Mouse (Mus musculus): Measurements from ENCODE around the gene Ncdn.

Ncdn gene

GRCm38 (mm10) chr4:126752024-126752607 lies 1.1 kb downstream of the Ncdn start:
- DNase-seq = no peak

GRCm38 (mm10) chr4:126751556-126752023 lies 1.6 kb downstream of the Ncdn start:
- no peak for DNase-seq

- DNase-seq = no peak
Measured at GRCm38 (mm10) chr4:126750863-126751555, 2.2 kb downstream of the Ncdn start.

- DNase-seq = no peak
Measured at GRCm38 (mm10) chr4:126750046-126750683, 3.1 kb downstream of the Ncdn start.

GRCm38 (mm10) chr4:126749553-126749952 lies 3.7 kb downstream of the Ncdn start:
- DNase-seq = no peak

GRCm38 (mm10) chr4:126748381-126748780 lies 4.9 kb downstream of the Ncdn start:
- no peak for DNase-seq

GRCm38 (mm10) chr4:126746194-126746840 lies 6.9 kb downstream of the Ncdn start:
- no peak for DNase-seq

GRCm38 (mm10) chr4:126745506-126746193 lies 7.6 kb downstream of the Ncdn start:
- DNase-seq = peak; percentile 83

- no peak for DNase-seq
Measured at GRCm38 (mm10) chr4:126744831-126745230, 8.4 kb downstream of the Ncdn start.

- DNase-seq = no peak
Measured at GRCm38 (mm10) chr4:126743713-126744112, 9.5 kb downstream of the Ncdn start.

GRCm38 (mm10) chr4:126742976-126743375 lies 10.3 kb downstream of the Ncdn start:
- DNase-seq = no peak

- peak; percentile 87 for DNase-seq
Measured at GRCm38 (mm10) chr4:126741448-126741847, 11.8 kb downstream of the Ncdn start.

GRCm38 (mm10) chr4:126739966-126740676 lies 13.1 kb downstream of the Ncdn start:
- no peak for DNase-seq

GRCm38 (mm10) chr4:126736001-126736414 lies 17.2 kb downstream of the Ncdn start, which contains the start of gene Tfap2e:
TSS of gene Tfap2e (minus strand) at chr4:126736240.
- DNase-seq = peak; percentile 44

GRCm38 (mm10) chr4:126735382-126736000 lies 17.7 kb downstream of the Ncdn start:
- peak; percentile 27 for DNase-seq

- DNase-seq = peak; percentile 25
Measured at GRCm38 (mm10) chr4:126734700-126735381, 18.4 kb downstream of the Ncdn start.

GRCm38 (mm10) chr4:126734001-126734603 lies 19.1 kb downstream of the Ncdn start:
- no peak for DNase-seq

GRCm38 (mm10) chr4:126732531-126733380 lies 20.5 kb downstream of the Ncdn start:
- DNase-seq = no peak

GRCm38 (mm10) chr4:126732111-126732510 lies 21.1 kb downstream of the Ncdn start:
- no peak for DNase-seq

- no peak for DNase-seq
Measured at GRCm38 (mm10) chr4:126707439-126707826, 45.8 kb downstream of the Ncdn start.
